Mouse (Mus musculus) C2C12 (cell line): ENCODE results near the gene Chrne.

Experiments
- CTCF ChIP-seq: IDR thresholded peaks from one replicate; pipeline ENCODE4 v1.5.1; 2011; ENCODE audit not compliant: control insufficient read depth, insufficient read depth, insufficient read length
- MAX ChIP-seq: IDR thresholded peaks from one replicate; pipeline ENCODE4 v1.6.1; 2011; ENCODE audit warnings: mild to moderate bottlenecking, control low read depth
- MYOD1 ChIP-seq: IDR thresholded peaks from one replicate; pipeline ENCODE4 v1.6.1; 2011; ENCODE audit warnings: low read depth; ENCODE audit not compliant: control insufficient read depth, insufficient read length
- USF1 ChIP-seq: IDR thresholded peaks from one replicate; pipeline ENCODE4 v1.6.1; 2011; ENCODE audit warnings: low read depth, mild to moderate bottlenecking, control low read depth, moderate library complexity

DNA sequence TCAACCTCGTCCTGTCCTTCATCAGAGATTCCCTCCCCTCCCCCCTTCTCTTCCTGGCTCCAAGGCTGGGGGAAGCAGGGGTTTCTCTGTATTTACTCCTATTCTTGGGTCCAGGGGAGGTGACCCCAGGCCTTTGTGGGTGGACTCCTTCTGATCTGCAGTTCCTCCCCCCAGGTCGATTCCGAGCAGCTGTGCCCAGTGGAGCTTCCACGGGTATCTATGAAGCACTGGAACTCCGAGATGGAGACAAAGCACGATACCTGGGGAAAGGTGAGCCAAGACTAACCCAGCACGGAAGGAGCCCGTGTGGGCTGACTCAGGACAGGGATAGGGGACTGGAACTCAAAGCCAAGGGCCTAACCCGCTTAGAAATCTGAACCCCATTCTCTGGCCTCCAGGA is 39.0 kb upstream of the Chrne start:
- no peak for TF ChIP-seq CTCF
- TF ChIP-seq USF1 = no peak
- no peak for TF ChIP-seq MAX
- no peak for TF ChIP-seq MYOD1
